Mouse (Mus musculus): Measurements from ENCODE around the gene Rwdd4a. TPM values are rescaled to one million over a fixed set of nuclear protein-coding genes. Genes with fewer than 3 reads are reported as not detected.

Rwdd4a gene
- polyA plus RNA-seq, 2 experiments, result 10.1 to 25.0 TPM

GRCm38 (mm10) chr8:47553613-47554012 is 20.1 kb downstream of the Rwdd4a start:
- DNase-seq (ENCODE audit: low read depth in 3 of 3, low spot score in 3 of 3) (no peak), ATAC-seq (ENCODE audit: insufficient read depth) (no peak)
- no peak overlapping the region for H3K27ac ChIP-seq
- H3K9ac ChIP-seq (replicated peaks), result no peak overlapping the region
- H3K4me1 ChIP-seq (replicated peaks; ENCODE audit: control insufficient read depth in 2 of 2, insufficient read depth in 2 of 2, low read length in 1 of 2), result no peaks in the 10 kb centered on the region; a peak in 1 of 4 replicates
- no peaks in the 10 kb centered on the region for H3K27me3 ChIP-seq (ENCODE audit: control insufficient read depth, insufficient read depth, low read length)
- no peaks in the 10 kb centered on the region for H3K9me3 ChIP-seq (ENCODE audit: control insufficient read depth, low read length)
- peaks cover 6% of the 10 kb centered on the region for H3K36me3 ChIP-seq (replicated peaks; ENCODE audit: control insufficient read depth, insufficient read depth, low read depth)
- H3K4me3 ChIP-seq (ENCODE audit: insufficient read depth in 1 of 2, low read depth in 2 of 2, low read length in 2 of 2), result no peak overlapping the region
- no peak overlapping the region for H3K4me2 ChIP-seq (ENCODE audit: low read depth)
- WGBS (ENCODE audit: insufficient replicate concordance), result 68% methylated on average over 6 of the region's 6 CpGs
- TF ChIP-seq CTCF (IDR thresholded peaks at IDR 0.05; ENCODE audit: low read depth) (peak; percentile 43), EP300 (IDR thresholded peaks at IDR 0.05; ENCODE audit: low read depth) (no peak)

GRCm38 (mm10) chr8:47556446-47556845 is 23.0 kb downstream of the Rwdd4a start:
- Histone ChIP-seq H3K36me3 (replicated peaks; ENCODE audit: control insufficient read depth, insufficient read depth, low read depth) (no peaks in the 10 kb centered on the region), H3K4me3 (ENCODE audit: insufficient read depth in 1 of 2, low read depth in 2 of 2, low read length in 2 of 2) (no peak overlapping the region), H3K9me3 (ENCODE audit: control insufficient read depth, low read length) (no peaks in the 10 kb centered on the region), H3K4me2 (ENCODE audit: low read depth) (no peak overlapping the region), H3K27ac (no peak overlapping the region), H3K9ac (replicated peaks) (no peak overlapping the region), H3K27me3 (ENCODE audit: control insufficient read depth, insufficient read depth, low read length) (no peaks in the 10 kb centered on the region), H3K4me1 (replicated peaks; ENCODE audit: control insufficient read depth in 2 of 2, insufficient read depth in 2 of 2, low read length in 1 of 2) (no peaks in the 10 kb centered on the region; a peak in 1 of 4 replicates)
- DNase-seq (ENCODE audit: low read depth in 3 of 3, low spot score in 3 of 3), result no peak
- no peak for ATAC-seq (ENCODE audit: insufficient read depth)
- TF ChIP-seq CTCF (IDR thresholded peaks at IDR 0.05; ENCODE audit: low read depth), result no peak
- TF ChIP-seq EP300 (IDR thresholded peaks at IDR 0.05; ENCODE audit: low read depth), result no peak
- 51% methylated on average over 7 of the region's 7 CpGs for WGBS (ENCODE audit: insufficient replicate concordance)

DNA sequence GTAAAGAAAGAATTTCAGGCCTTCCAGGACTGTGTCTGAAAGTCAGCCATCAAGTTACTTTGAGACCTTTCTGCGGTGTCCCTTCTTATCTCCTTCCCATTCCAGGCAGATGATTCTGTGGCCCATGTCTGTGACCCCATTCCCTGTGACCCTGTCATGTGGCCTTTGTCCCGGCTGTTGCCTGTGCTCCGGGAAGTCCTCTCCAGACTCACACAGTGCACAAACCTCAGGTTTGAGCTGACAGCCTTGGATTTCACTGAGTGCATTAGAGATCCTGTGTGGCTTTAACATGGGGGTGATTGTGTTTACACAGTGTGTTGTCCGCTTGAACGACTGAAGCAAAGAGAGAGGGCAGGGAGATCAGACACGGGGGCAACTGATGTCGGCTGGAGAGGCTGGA is 24.8 kb downstream of the Rwdd4a start:
- H3K4me3 ChIP-seq (ENCODE audit: insufficient read depth in 1 of 2, low read depth in 2 of 2, low read length in 2 of 2), result no peak overlapping the region
- DNase-seq (ENCODE audit: low read depth in 3 of 3, low spot score in 3 of 3) (no peak), ATAC-seq (ENCODE audit: insufficient read depth) (no peak)
- no peaks in the 10 kb centered on the region for H3K36me3 ChIP-seq (replicated peaks; ENCODE audit: control insufficient read depth, insufficient read depth, low read depth)
- no peaks in the 10 kb centered on the region; a peak in 1 of 4 replicates for H3K4me1 ChIP-seq (replicated peaks; ENCODE audit: control insufficient read depth in 2 of 2, insufficient read depth in 2 of 2, low read length in 1 of 2)
- no peaks in the 10 kb centered on the region for H3K9me3 ChIP-seq (ENCODE audit: control insufficient read depth, low read length)
- no peaks in the 10 kb centered on the region for H3K27me3 ChIP-seq (ENCODE audit: control insufficient read depth, insufficient read depth, low read length)
- WGBS (ENCODE audit: insufficient replicate concordance), result 48% methylated on average over 7 of the region's 7 CpGs
- H3K4me2 ChIP-seq (ENCODE audit: low read depth), result no peak overlapping the region
- no peak overlapping the region for H3K9ac ChIP-seq (replicated peaks)
- H3K27ac ChIP-seq, result no peak overlapping the region
- TF ChIP-seq EP300 (IDR thresholded peaks at IDR 0.05; ENCODE audit: low read depth) (no peak), CTCF (IDR thresholded peaks at IDR 0.05; ENCODE audit: low read depth) (no peak)

GRCm38 (mm10) chr8:47560801-47561200 is 27.3 kb downstream of the Rwdd4a start:
- WGBS (ENCODE audit: insufficient replicate concordance), result 83% methylated on average over 7 of the region's 7 CpGs
- Histone ChIP-seq H3K4me1 (replicated peaks; ENCODE audit: control insufficient read depth in 2 of 2, insufficient read depth in 2 of 2, low read length in 1 of 2) (no peaks in the 10 kb centered on the region; a peak in 1 of 4 replicates), H3K27me3 (ENCODE audit: control insufficient read depth, insufficient read depth, low read length) (no peaks in the 10 kb centered on the region), H3K9me3 (ENCODE audit: control insufficient read depth, low read length) (no peaks in the 10 kb centered on the region), H3K27ac (no peak overlapping the region), H3K4me3 (ENCODE audit: insufficient read depth in 1 of 2, low read depth in 2 of 2, low read length in 2 of 2) (no peak overlapping the region), H3K4me2 (ENCODE audit: low read depth) (no peak overlapping the region), H3K9ac (replicated peaks) (no peak overlapping the region), H3K36me3 (replicated peaks; ENCODE audit: control insufficient read depth, insufficient read depth, low read depth) (no peaks in the 10 kb centered on the region)
- ATAC-seq (ENCODE audit: insufficient read depth), result no peak
- DNase-seq (ENCODE audit: low read depth in 3 of 3, low spot score in 3 of 3), result no peak
- no peak for TF ChIP-seq EP300 (IDR thresholded peaks at IDR 0.05; ENCODE audit: low read depth)
- no peak for TF ChIP-seq CTCF (IDR thresholded peaks at IDR 0.05; ENCODE audit: low read depth)

DNA sequence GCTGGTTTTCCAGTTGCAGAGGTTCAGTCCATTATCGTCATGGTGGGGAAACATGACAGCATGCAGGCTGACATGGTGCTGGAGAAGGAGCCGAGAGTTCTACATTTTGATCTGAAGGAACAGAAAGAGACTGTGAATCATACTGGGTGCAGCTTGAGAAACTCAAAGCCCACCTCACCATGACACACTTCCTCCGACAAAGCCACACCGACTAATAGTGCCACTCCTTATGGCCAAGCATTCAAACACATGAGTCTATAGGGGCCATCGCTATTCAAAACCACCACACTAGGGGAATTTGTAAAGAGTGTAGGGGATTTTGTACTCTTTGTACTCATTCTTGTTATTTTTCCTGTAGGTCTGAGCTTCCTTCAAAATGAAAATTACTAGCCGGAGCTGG is 33.1 kb downstream of the Rwdd4a start:
- no peak for TF ChIP-seq CTCF (IDR thresholded peaks at IDR 0.05; ENCODE audit: low read depth)
- TF ChIP-seq EP300 (IDR thresholded peaks at IDR 0.05; ENCODE audit: low read depth), result no peak
- 79% methylated on average over 6 of the region's 6 CpGs for WGBS (ENCODE audit: insufficient replicate concordance)
- no peak for DNase-seq (ENCODE audit: low read depth in 3 of 3, low spot score in 3 of 3)

More for the DNA sequence above, 33.1 kb downstream of the Rwdd4a start:
- Histone ChIP-seq H3K9ac (replicated peaks) (no peak overlapping the region), H3K36me3 (replicated peaks; ENCODE audit: control insufficient read depth, insufficient read depth, low read depth) (no peaks in the 10 kb centered on the region), H3K4me1 (replicated peaks; ENCODE audit: control insufficient read depth in 2 of 2, insufficient read depth in 2 of 2, low read length in 1 of 2) (no peaks in the 10 kb centered on the region), H3K27ac (no peak overlapping the region), H3K27me3 (ENCODE audit: control insufficient read depth, insufficient read depth, low read length) (no peaks in the 10 kb centered on the region), H3K4me2 (ENCODE audit: low read depth) (no peak overlapping the region), H3K9me3 (ENCODE audit: control insufficient read depth, low read length) (no peaks in the 10 kb centered on the region), H3K4me3 (ENCODE audit: insufficient read depth in 1 of 2, low read depth in 2 of 2, low read length in 2 of 2) (no peak overlapping the region)
- ATAC-seq (ENCODE audit: insufficient read depth), result no peak
